Mouse (Mus musculus) hindbrain, embryonic 15.5 days (tissue): ENCODE measurements at regions not wholly inside any gene's neighbourhood (a gene's known extent, or its start where the extent isn't known, plus 50 kb on each side); places are given as distances from the start of the nearest gene placed in this dataset.

Source experiments
- ATAC-seq: fragments of 200-750 bp; cut with Nextera tagmentation; 2 replicates; pipeline ENCODE4 v1.8.0; 2017; ENCODE audit warnings: low read depth, moderate number of reproducible peaks, moderate TSS enrichment; ENCODE audit not compliant: low FRiP score
- H3K27ac ChIP-seq: fragments of 300-500 bp; sonication (generic); replicated peaks from 2 replicates; pipeline ENCODE4 v1.5.1; 2015; ENCODE audit warnings: mild to moderate bottlenecking, inconsistent platforms
- H3K27me3 ChIP-seq: fragments of 300-500 bp; sonication (generic); 2 replicates; pipeline ENCODE4 v1.6.1; 2015; ENCODE audit warnings: control low read depth, inconsistent platforms
- H3K36me3 ChIP-seq: fragments of 300-500 bp; sonication (generic); 2 replicates; pipeline ENCODE4 v1.6.1; 2015; ENCODE audit warnings: control low read depth, inconsistent platforms
- H3K4me1 ChIP-seq: fragments of 300-500 bp; sonication (generic); replicated peaks from 2 replicates; pipeline ENCODE4 v1.6.1; 2015; ENCODE audit warnings: control low read depth, inconsistent platforms
- H3K4me2 ChIP-seq: fragments of 300-500 bp; sonication (generic); 2 replicates; pipeline ENCODE4 v1.6.1; 2015; ENCODE audit warnings: moderate library complexity, mild to moderate bottlenecking, inconsistent platforms
- H3K4me3 ChIP-seq: fragments of 300-500 bp; sonication (generic); 2 replicates; pipeline ENCODE4 v1.5.1; 2015; ENCODE audit warnings: mild to moderate bottlenecking, inconsistent platforms
- H3K9ac ChIP-seq: fragments of 300-500 bp; sonication (generic); 2 replicates; pipeline ENCODE4 v1.6.1; 2015; ENCODE audit warnings: inconsistent platforms
- H3K9me3 ChIP-seq: fragments of 300-500 bp; sonication (generic); 2 replicates; pipeline ENCODE4 v1.6.1; 2016; ENCODE audit warnings: control low read depth, inconsistent platforms
- WGBS: fragments of 180-500 bp; shearing (Covaris S2); methylation state at CpG from one replicate; pipeline ENCODE4 v1.1.7; 2015; 5-methylcytosine and 5-hydroxymethylcytosine counted together

- ATAC-seq, result no peak
- H3K36me3 ChIP-seq, result no peaks in the 10 kb centered on the region
- H3K9ac ChIP-seq, result no peak overlapping the region
- no peak overlapping the region for H3K27ac ChIP-seq
- H3K4me1 ChIP-seq, result no peaks in the 10 kb centered on the region
- no peaks in the 10 kb centered on the region for H3K9me3 ChIP-seq
- no peaks in the 10 kb centered on the region for H3K27me3 ChIP-seq
- H3K4me3 ChIP-seq, result no peak overlapping the region
- no peak overlapping the region for H3K4me2 ChIP-seq
Measured at GRCm38 (mm10) chr15:69632306-69632705, 3131.6 kb upstream of the Lrrc6 start.

GRCm38 (mm10) chr15:69617998-69618397 is 3117.3 kb upstream of the Lrrc6 start:
- Histone ChIP-seq H3K36me3 (no peaks in the 10 kb centered on the region), H3K9me3 (no peaks in the 10 kb centered on the region), H3K4me2 (no peak overlapping the region), H3K27ac (no peak overlapping the region), H3K4me3 (no peak overlapping the region), H3K9ac (no peak overlapping the region), H3K4me1 (no peaks in the 10 kb centered on the region), H3K27me3 (no peaks in the 10 kb centered on the region)
- 85% methylated on average over 2 of the region's 2 CpGs for WGBS
- ATAC-seq, result no peak

- no peak overlapping the region for H3K4me2 ChIP-seq
- no peaks in the 10 kb centered on the region for H3K27me3 ChIP-seq
- no peaks in the 10 kb centered on the region for H3K4me1 ChIP-seq
- H3K36me3 ChIP-seq, result no peaks in the 10 kb centered on the region
- H3K9me3 ChIP-seq, result no peaks in the 10 kb centered on the region
- no peak overlapping the region for H3K4me3 ChIP-seq
- whole genome bisulfite sequencing, result 89% methylated on average over 3 of the region's 3 CpGs
- H3K27ac ChIP-seq, result no peak overlapping the region
- no peak for ATAC-seq
- no peak overlapping the region for H3K9ac ChIP-seq
Measured at GRCm38 (mm10) chr15:69614048-69614447, 3113.3 kb upstream of the Lrrc6 start.

GRCm38 (mm10) chr15:69591219-69592006 is 3090.7 kb upstream of the Lrrc6 start:
- no peak overlapping the region for H3K4me3 ChIP-seq
- ATAC-seq, result peak; percentile 65
- no peak overlapping the region for H3K27ac ChIP-seq
- no peak overlapping the region for H3K4me2 ChIP-seq
- H3K9ac ChIP-seq, result no peak overlapping the region
- 10% methylated on average over 4 of the region's 4 CpGs for WGBS
- no peaks in the 10 kb centered on the region for H3K9me3 ChIP-seq
- H3K36me3 ChIP-seq, result no peaks in the 10 kb centered on the region
- no peaks in the 10 kb centered on the region for H3K4me1 ChIP-seq
- H3K27me3 ChIP-seq, result no peaks in the 10 kb centered on the region

GRCm38 (mm10) chr15:69588084-69588483 is 3087.4 kb upstream of the Lrrc6 start:
- H3K27me3 ChIP-seq, result no peaks in the 10 kb centered on the region
- H3K27ac ChIP-seq, result no peak overlapping the region
- no peak overlapping the region for H3K9ac ChIP-seq
- no peaks in the 10 kb centered on the region for H3K9me3 ChIP-seq
- H3K4me2 ChIP-seq, result no peak overlapping the region
- no peak overlapping the region for H3K4me3 ChIP-seq
- no peaks in the 10 kb centered on the region for H3K36me3 ChIP-seq
- H3K4me1 ChIP-seq, result no peaks in the 10 kb centered on the region
- no peak for ATAC-seq
- 32% methylated on average over 5 of the region's 5 CpGs for WGBS

GRCm38 (mm10) chr15:69576742-69577141 is 3076.0 kb upstream of the Lrrc6 start:
- Histone ChIP-seq H3K4me2 (no peak overlapping the region), H3K9me3 (no peaks in the 10 kb centered on the region), H3K27ac (no peak overlapping the region), H3K4me3 (no peak overlapping the region), H3K9ac (no peak overlapping the region), H3K4me1 (peaks cover 5% of the 10 kb centered on the region), H3K27me3 (no peaks in the 10 kb centered on the region), H3K36me3 (no peaks in the 10 kb centered on the region)
- 29% methylated on average over 2 of the region's 2 CpGs for WGBS
- no peak for ATAC-seq

- Histone ChIP-seq H3K4me1 (peaks cover 5% of the 10 kb centered on the region), H3K27ac (0 out of 2 replicates have a peak overlapping the region, but pooled peaks have one; percentile 6), H3K9me3 (no peaks in the 10 kb centered on the region), H3K4me3 (no peak overlapping the region), H3K36me3 (no peaks in the 10 kb centered on the region), H3K4me2 (no peak overlapping the region), H3K9ac (no peak overlapping the region), H3K27me3 (no peaks in the 10 kb centered on the region)
- ATAC-seq, result peak; percentile 81
- WGBS, result 11% methylated on average over 4 of the region's 4 CpGs
Measured at GRCm38 (mm10) chr15:69575611-69576153, 3075.0 kb upstream of the Lrrc6 start.

- no peaks in the 10 kb centered on the region for H3K27me3 ChIP-seq
- no peak overlapping the region for H3K4me3 ChIP-seq
- H3K27ac ChIP-seq, result no peak overlapping the region
- no peak overlapping the region for H3K9ac ChIP-seq
- WGBS, result 66% methylated on average over 3 of the region's 3 CpGs
- no peaks in the 10 kb centered on the region for H3K4me1 ChIP-seq
- H3K36me3 ChIP-seq, result no peaks in the 10 kb centered on the region
- no peaks in the 10 kb centered on the region for H3K9me3 ChIP-seq
- no peak for ATAC-seq
- H3K4me2 ChIP-seq, result no peak overlapping the region
Measured at GRCm38 (mm10) chr15:69554171-69554570, 3053.5 kb upstream of the Lrrc6 start.

GRCm38 (mm10) chr15:69552062-69552628 is 3051.4 kb upstream of the Lrrc6 start:
- Histone ChIP-seq H3K9me3 (no peaks in the 10 kb centered on the region), H3K4me2 (no peak overlapping the region), H3K27me3 (no peaks in the 10 kb centered on the region), H3K9ac (no peak overlapping the region), H3K4me3 (no peak overlapping the region), H3K27ac (no peak overlapping the region), H3K4me1 (no peaks in the 10 kb centered on the region), H3K36me3 (no peaks in the 10 kb centered on the region)
- no peak for ATAC-seq
- 74% methylated on average over 5 of the region's 5 CpGs for WGBS

- Histone ChIP-seq H3K27ac (no peak overlapping the region), H3K27me3 (no peaks in the 10 kb centered on the region), H3K9me3 (no peaks in the 10 kb centered on the region), H3K4me3 (no peak overlapping the region), H3K4me2 (no peak overlapping the region), H3K4me1 (no peaks in the 10 kb centered on the region), H3K36me3 (no peaks in the 10 kb centered on the region), H3K9ac (no peak overlapping the region)
- no peak for ATAC-seq
- 82% methylated on average over 1 of the region's 1 CpGs for WGBS
Measured at GRCm38 (mm10) chr15:69551012-69551411, 3050.3 kb upstream of the Lrrc6 start.

- no peak overlapping the region for H3K27ac ChIP-seq
- H3K36me3 ChIP-seq, result no peaks in the 10 kb centered on the region
- no peak overlapping the region for H3K4me2 ChIP-seq
- no peak overlapping the region for H3K4me3 ChIP-seq
- no peaks in the 10 kb centered on the region for H3K27me3 ChIP-seq
- H3K9ac ChIP-seq, result no peak overlapping the region
- no peaks in the 10 kb centered on the region for H3K9me3 ChIP-seq
- WGBS, result 49% methylated on average over 6 of the region's 6 CpGs
- H3K4me1 ChIP-seq, result no peaks in the 10 kb centered on the region
- ATAC-seq, result no peak
Measured at GRCm38 (mm10) chr15:69526441-69527094, 3025.9 kb upstream of the Lrrc6 start.

GRCm38 (mm10) chr15:69484421-69485074 is 2983.8 kb upstream of the Lrrc6 start:
- Histone ChIP-seq H3K4me2 (no peak overlapping the region), H3K9ac (no peak overlapping the region), H3K4me3 (no peak overlapping the region), H3K27ac (no peak overlapping the region), H3K4me1 (no peaks in the 10 kb centered on the region), H3K9me3 (no peaks in the 10 kb centered on the region), H3K36me3 (no peaks in the 10 kb centered on the region), H3K27me3 (no peaks in the 10 kb centered on the region)
- ATAC-seq, result no peak
- 46% methylated on average over 5 of the region's 5 CpGs for WGBS
